Comparison of ENCODE assay signal across 13 mouse cellular contexts in genomic region chr4:62293219-62293861, GRCm38 (mm10). TPM values are rescaled to one million over a fixed set of nuclear protein-coding genes. Genes with fewer than 3 reads are reported as not detected.
DNase-seq lines count a peak whose midpoint lies in the region; ATAC-seq and TF ChIP-seq lines count a peak whose summit lies in the region.
"Had no signal": no experiment of that assay in that cellular context is flagged by ENCODE, and none has a peak within 500 bp of the region (broad histone marks: within the 10 kb centered on the region; RNA-seq: fewer than 3 reads in every experiment).

No protein-coding gene starts in this region.

- DNase-seq in embryo, embryonic 10 days (ENCODE audit: low spot score): peak; percentile 21
- no peak for DNase-seq in embryo, embryonic 9.5 days (ENCODE audit: extremely low spot score)
- peak in 1 of 2 experiments; percentile 31 for DNase-seq in layer of hippocampus, adult 2 months (ENCODE audit: low spot score in 2 of 2)
- no peak for DNase-seq in layer of hippocampus, postnatal 25 days (ENCODE audit: extremely low spot score in 1 of 2, low spot score in 1 of 2)
- peak; percentile 8 for DNase-seq in thymus, postnatal 4 days
- no peak for DNase-seq in thymus, postnatal 10 days (ENCODE audit: low spot score in 2 of 2)
- peak; percentile 42 for DNase-seq in right cerebral cortex, postnatal 25 days
- no peak for DNase-seq in midbrain, embryonic 14.5 days
- DNase-seq: adrenal gland, postnatal 25 days; kidney, adult 18-20 months; layer of hippocampus, postnatal 36 days had no signal

- no peak overlapping the region for H3K9ac ChIP-seq in midbrain, embryonic 14.5 days (replicated peaks; ENCODE audit: low read length)
- H3K9ac ChIP-seq: lung, embryonic 15.5 days had no signal

- no peak overlapping the region for H3K4me3 ChIP-seq in layer of hippocampus, adult 2 months
- H3K4me3 ChIP-seq in midbrain, embryonic 14.5 days (replicated peaks; ENCODE audit: low read depth, low read length): no peak overlapping the region
- H3K4me3 ChIP-seq: erythroblast, embryonic 14.5 days; lung, embryonic 15.5 days had no signal

- no peak overlapping the region for H3K4me2 ChIP-seq in midbrain, embryonic 14.5 days (ENCODE audit: low read length)
- H3K4me2 ChIP-seq: lung, embryonic 15.5 days had no signal

- TF ChIP-seq CTCF in layer of hippocampus, adult 2 months (conservative IDR thresholded peaks at IDR 0.05): no peak

- no peak for ATAC-seq in midbrain, embryonic 14.5 days (ENCODE audit: low FRiP score, low TSS enrichment)

- 75% methylated on average over 10 of the region's 10 CpGs for WGBS in midbrain, embryonic 14.5 days

- H3K27me3 ChIP-seq in midbrain, embryonic 14.5 days (ENCODE audit: control insufficient read depth, insufficient read depth, low read length): no peaks in the 10 kb centered on the region
- H3K27me3 ChIP-seq: lung, embryonic 15.5 days had no signal

- peaks cover 32% of the 10 kb centered on the region for H3K36me3 ChIP-seq in midbrain, embryonic 14.5 days (ENCODE audit: control insufficient read depth, insufficient read depth, low read length)

- H3K27ac ChIP-seq in layer of hippocampus, adult 2 months: peak overlapping the region; percentile 46
- H3K27ac ChIP-seq in midbrain, embryonic 14.5 days (replicated peaks; ENCODE audit: low read depth, low read length): no peak overlapping the region
- H3K27ac ChIP-seq: lung, embryonic 15.5 days had no signal

- no peaks in the 10 kb centered on the region for H3K4me1 ChIP-seq in midbrain, embryonic 14.5 days (ENCODE audit: control insufficient read depth, insufficient read depth, low read length)
- H3K4me1 ChIP-seq: lung, embryonic 15.5 days had no signal

- no peaks in the 10 kb centered on the region for H3K9me3 ChIP-seq in midbrain, embryonic 14.5 days (ENCODE audit: control insufficient read depth, low read length)
- H3K9me3 ChIP-seq: lung, embryonic 15.5 days had no signal

RNA-seq across cellular contexts. Expression of gene Slc31a2, which starts 31.0 kb away (rescaled TPM):
- total RNA-seq in layer of hippocampus, adult 2 months (2021): 10 to 100 TPM in 1 of 2 experiments, 1 to 10 TPM in 1; 9.5 to 10.2 TPM
- 1 to 10 TPM; 8.3 to 8.9 TPM for total RNA-seq in layer of hippocampus, postnatal 25 days (2021)
- 9.2 and 10.2 TPM in 2 replicates for polyA plus RNA-seq in midbrain, embryonic 14.5 days (2014; fragmentation: Nextera tagmentation; extraction: Ambion mirVana)
- polyA plus RNA-seq: erythroblast, embryonic 14.5 days had no signal

Comparison
In these comparisons a context has a peak if more than half of its experiments do, and no peak if none do; other contexts are left out.
1. DNase-seq: peak in embryo, embryonic 10 days (single experiment), thymus, postnatal 4 days (single experiment) and right cerebral cortex, postnatal 25 days (single experiment); none in embryo, embryonic 9.5 days (single experiment), layer of hippocampus, postnatal 25 days (0 of 2), thymus, postnatal 10 days (0 of 2) and midbrain, embryonic 14.5 days (single experiment).